Mouse (Mus musculus): ENCODE measurements around the gene Tmc5.

Gene Tmc5

GRCm38 (mm10) chr7:118698882-118699281 lies 101.8 kb downstream of the Tmc5 start:
- DNase-seq, result no peak

GRCm38 (mm10) chr7:118703144-118703561 lies 106.1 kb downstream of the Tmc5 start:
- DNase-seq, result peak; percentile 15 to 31

GRCm38 (mm10) chr7:118704001-118704850 lies 107.1 kb downstream of the Tmc5 start:
- DNase-seq, result no peak

GRCm38 (mm10) chr7:118705101-118705961 lies 108.2 kb downstream of the Tmc5 start, which contains the start of gene Gde1:
Gene Gde1, minus strand, starts transcription at chr7:118705778.
- DNase-seq, result peak; percentile 96 to 97

GRCm38 (mm10) chr7:118706051-118706450 lies 109.0 kb downstream of the Tmc5 start:
- DNase-seq, result no peak

GRCm38 (mm10) chr7:118706488-118706887 lies 109.4 kb downstream of the Tmc5 start:
- no peak for DNase-seq

GRCm38 (mm10) chr7:118707216-118707615 lies 110.1 kb downstream of the Tmc5 start:
- no peak for DNase-seq

GRCm38 (mm10) chr7:118708002-118708401 lies 110.9 kb downstream of the Tmc5 start:
- DNase-seq, result peak; percentile 50 to 71

GRCm38 (mm10) chr7:118710776-118711175 lies 113.7 kb downstream of the Tmc5 start:
- no peak for DNase-seq

GRCm38 (mm10) chr7:118712228-118713173 lies 115.4 kb downstream of the Tmc5 start, which contains the start of gene Ccp110:
Gene Ccp110, plus strand, starts transcription at chr7:118712552.
- peak; percentile 95 to 97 for DNase-seq

- no peak for DNase-seq
Measured at GRCm38 (mm10) chr7:118714873-118715272, 117.8 kb downstream of the Tmc5 start.

GRCm38 (mm10) chr7:118718066-118718465 lies 121.0 kb downstream of the Tmc5 start:
- DNase-seq, result no peak

GRCm38 (mm10) chr7:118723927-118724326 lies 126.8 kb downstream of the Tmc5 start:
- DNase-seq, result no peak
